Mouse (Mus musculus) cerebellum, adult 2 months (tissue): Measurements from ENCODE around the gene Kcnma1.

Experiments used
- CTCF ChIP-seq: fragments of 200-500 bp; IDR thresholded peaks from 2 replicates; pipeline ENCODE4 v1.5.1; 2011; ENCODE audit warnings: low read depth, mild to moderate bottlenecking, control low read depth, low read length, moderate library complexity, borderline replicate concordance; ENCODE audit not compliant: insufficient read depth
- POLR2A ChIP-seq: fragments of 200-500 bp; IDR thresholded peaks from 2 replicates; pipeline ENCODE4 v1.6.1; 2011; ENCODE audit warnings: low read length, control low read depth, borderline replicate concordance; ENCODE audit not compliant: insufficient read depth

DNA sequence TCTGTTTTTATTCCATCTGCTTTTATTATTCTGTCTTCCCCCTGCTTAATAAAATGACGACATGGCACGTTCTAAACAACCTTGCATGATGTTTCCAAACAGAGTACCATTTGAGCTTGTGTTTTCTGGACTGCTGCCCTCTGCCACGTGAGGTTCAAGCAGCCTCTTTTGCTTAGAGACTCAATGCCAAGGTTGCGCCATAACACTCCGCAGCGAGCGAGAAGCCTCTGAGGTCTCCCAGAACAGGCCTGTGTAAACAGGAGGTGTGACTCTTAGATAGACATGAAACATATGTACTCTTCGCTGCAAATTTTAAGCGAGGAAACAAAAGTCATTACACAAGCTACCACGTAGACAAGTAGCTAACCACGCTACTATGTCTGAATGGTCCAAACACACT is 55.2 kb downstream of the Kcnma1 start:
- TF ChIP-seq CTCF: no peak
- no peak for TF ChIP-seq POLR2A
